Mouse (Mus musculus): ENCODE data around the gene H2-T22. TPM values are rescaled to one million over a fixed set of nuclear protein-coding genes. Genes with fewer than 3 reads are reported as not detected.

The H2-T22 gene
- 10.3 and 10.9 TPM in 2 replicates for polyA plus RNA-seq (2015; fragmentation: Nextera tagmentation; extraction: Ambion mirVana)

GRCm38 (mm10) chr17:36042610-36043169 is at the start of gene H2-T22, which contains the start of gene Gm6034:
Gene H2-T22 (minus strand): TSS chr17:36042747.
Gene Gm6034 (plus strand): TSS chr17:36042961.

GRCm38 (mm10) chr17:36058362-36058761 is 15.8 kb upstream of the H2-T22 start, which contains the start of gene Gm11127:
Gene Gm11127 (minus strand): TSS chr17:36058371.

GRCm38 (mm10) chr17:36032351-36032875 is 10.1 kb downstream of the H2-T22 start, which contains the start of gene H2-T23:
Gene H2-T23 (minus strand): TSS chr17:36032855.

GRCm38 (mm10) chr17:36020191-36021073 is 22.1 kb downstream of the H2-T22 start, which contains the start of gene H2-T24:
Gene H2-T24 (minus strand): TSS chr17:36020560.

Other genes starting within 250 kb of the H2-T22 start
- 24.1 and 25.1 TPM in 2 replicates for gene Ier3, start 221.1 kb downstream of the H2-T22 start, polyA plus RNA-seq (2015; fragmentation: Nextera tagmentation; extraction: Ambion mirVana)
- gene Flot1, start 219.5 kb downstream of the H2-T22 start, polyA plus RNA-seq (2015; fragmentation: Nextera tagmentation; extraction: Ambion mirVana) = 167 and 180 TPM in 2 replicates
- gene Tubb5, start 204.4 kb downstream of the H2-T22 start, polyA plus RNA-seq (2015; fragmentation: Nextera tagmentation; extraction: Ambion mirVana) = 1,086 and 1,211 TPM in 2 replicates
- 3.8 and 4.1 TPM in 2 replicates for gene Mdc1, start 201.2 kb downstream of the H2-T22 start, polyA plus RNA-seq (2015; fragmentation: Nextera tagmentation; extraction: Ambion mirVana)
- 18.0 and 21.8 TPM in 2 replicates for gene Nrm, start 181.4 kb downstream of the H2-T22 start, polyA plus RNA-seq (2015; fragmentation: Nextera tagmentation; extraction: Ambion mirVana)
- 17.5 and 17.9 TPM in 2 replicates for gene Ppp1r18, start 177.2 kb downstream of the H2-T22 start, polyA plus RNA-seq (2015; fragmentation: Nextera tagmentation; extraction: Ambion mirVana)
- 19.4 and 23.2 TPM in 2 replicates for gene Dhx16, start 162.9 kb downstream of the H2-T22 start, polyA plus RNA-seq (2015; fragmentation: Nextera tagmentation; extraction: Ambion mirVana)
- gene 2310061I04Rik, start 145.3 kb downstream of the H2-T22 start, polyA plus RNA-seq (2015; fragmentation: Nextera tagmentation; extraction: Ambion mirVana) = 80.1 and 91.3 TPM in 2 replicates
- gene Atat1, start 132.7 kb downstream of the H2-T22 start, polyA plus RNA-seq (2015; fragmentation: Nextera tagmentation; extraction: Ambion mirVana) = 169 and 211 TPM in 2 replicates
- gene Mrps18b, start 126.4 kb downstream of the H2-T22 start, polyA plus RNA-seq (2015; fragmentation: Nextera tagmentation; extraction: Ambion mirVana) = 73.6 and 78.3 TPM in 2 replicates
- 22.9 and 25.5 TPM in 2 replicates for gene Ppp1r10, start 126.3 kb downstream of the H2-T22 start, polyA plus RNA-seq (2015; fragmentation: Nextera tagmentation; extraction: Ambion mirVana)
- gene Abcf1, start 73.0 kb downstream of the H2-T22 start, polyA plus RNA-seq (2015; fragmentation: Nextera tagmentation; extraction: Ambion mirVana) = 79.4 and 88.1 TPM in 2 replicates
- 86.7 and 86.9 TPM in 2 replicates for gene Gnl1, start 62.9 kb downstream of the H2-T22 start, polyA plus RNA-seq (2015; fragmentation: Nextera tagmentation; extraction: Ambion mirVana)
- gene Prr3, start 62.5 kb downstream of the H2-T22 start, polyA plus RNA-seq (2015; fragmentation: Nextera tagmentation; extraction: Ambion mirVana) = 67.0 and 74.1 TPM in 2 replicates
- gene H2-T24, start 22.2 kb downstream of the H2-T22 start, polyA plus RNA-seq (2015; fragmentation: Nextera tagmentation; extraction: Ambion mirVana) = 9.3 and 11.4 TPM in 2 replicates
- 10.9 and 11.1 TPM in 2 replicates for gene H2-T23, start 9.9 kb downstream of the H2-T22 start, polyA plus RNA-seq (2015; fragmentation: Nextera tagmentation; extraction: Ambion mirVana)
- gene Gm6034, start 214 bp upstream of the H2-T22 start, polyA plus RNA-seq (2015; fragmentation: Nextera tagmentation; extraction: Ambion mirVana) = not detected in 2 replicates
- gene Gm11127, start 15.6 kb upstream of the H2-T22 start, polyA plus RNA-seq (2015; fragmentation: Nextera tagmentation; extraction: Ambion mirVana) = not detected in 2 replicates
- gene Gm19684, start 78.9 kb upstream of the H2-T22 start, polyA plus RNA-seq (2015; fragmentation: Nextera tagmentation; extraction: Ambion mirVana) = not detected in 2 replicates
- not detected in 2 replicates for gene Gm7030, start 86.7 kb upstream of the H2-T22 start, polyA plus RNA-seq (2015; fragmentation: Nextera tagmentation; extraction: Ambion mirVana)
- gene Gm8909, start 125.8 kb upstream of the H2-T22 start, polyA plus RNA-seq (2015; fragmentation: Nextera tagmentation; extraction: Ambion mirVana) = not detected in 2 replicates
- gene H2-T3, start 147.5 kb upstream of the H2-T22 start, polyA plus RNA-seq (2015; fragmentation: Nextera tagmentation; extraction: Ambion mirVana) = not detected in 2 replicates
- gene Rpp21, start 215.3 kb upstream of the H2-T22 start, polyA plus RNA-seq (2015; fragmentation: Nextera tagmentation; extraction: Ambion mirVana) = 171 and 174 TPM in 2 replicates
- gene Trim39, start 229.5 kb upstream of the H2-T22 start, polyA plus RNA-seq (2015; fragmentation: Nextera tagmentation; extraction: Ambion mirVana) = 14.9 and 15.9 TPM in 2 replicates
- gene H2-M10.2, start 243.7 kb upstream of the H2-T22 start, polyA plus RNA-seq (2015; fragmentation: Nextera tagmentation; extraction: Ambion mirVana) = 0.20 TPM in 1 of 2 replicates, not detected in the other